Mouse (Mus musculus) inflammation-experienced regulatory T-cells, adult 6 months (primary cell): ENCODE data around the gene Mnt. TPM values are rescaled to one million over a fixed set of nuclear protein-coding genes. Genes with fewer than 3 reads are reported as not detected.

Experiments used
- ATAC-seq: one replicate; pipeline ENCODE4 v1.8.0; 2017
- polyA plus RNA-seq, 3 experiments: library from polyadenylated mRNA; unstranded; fragments of 100-300 nt; shearing (Covaris generic); gene quantifications; one replicate each; pipeline ENCODE4 v1.2.1; 2017

The Mnt gene
- polyA plus RNA-seq, 3 experiments from 2014 or later = 4.8 to 6.5 (median 6.3) TPM

DNA sequence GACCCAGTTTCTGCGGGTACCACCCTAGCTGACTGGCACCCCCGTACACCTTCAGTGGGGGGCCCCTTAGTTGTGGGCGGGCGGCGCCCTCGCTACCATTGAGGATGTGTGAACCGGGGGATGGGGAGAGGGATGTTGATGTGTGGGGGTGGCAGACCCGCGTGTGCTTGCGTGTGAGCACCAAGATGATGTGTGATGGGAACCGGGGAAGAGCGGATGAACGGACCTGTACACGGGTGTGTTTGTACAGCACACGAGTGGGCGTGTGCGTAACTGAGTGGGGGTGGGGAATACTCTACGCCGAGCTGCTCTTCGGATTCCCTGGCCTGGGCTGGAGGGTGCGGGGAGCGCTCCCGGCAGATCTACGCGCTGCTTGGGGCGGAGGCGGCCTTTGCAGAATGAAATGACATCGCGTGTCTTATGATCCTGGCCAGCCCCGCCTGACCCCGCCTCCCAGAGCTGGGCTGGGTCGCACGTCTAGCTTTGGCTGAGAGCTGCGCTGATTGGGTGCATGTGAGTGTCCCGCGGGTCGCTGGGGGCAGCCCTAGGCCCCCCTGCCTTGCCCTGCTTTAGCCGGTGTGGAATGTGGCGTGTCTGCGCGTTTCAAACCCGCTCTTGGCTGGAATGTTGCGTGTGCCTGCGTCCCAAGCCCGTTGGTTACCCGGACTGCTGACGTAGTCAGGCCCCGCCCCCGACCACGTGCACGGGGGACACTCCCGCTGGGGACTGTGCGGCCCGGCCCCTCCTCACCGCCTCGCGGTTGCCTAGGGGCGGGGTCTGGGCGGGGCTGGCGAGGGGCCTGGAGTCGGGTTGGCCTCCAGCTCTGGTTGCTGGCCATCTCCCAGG is 1.1 kb downstream of the Mnt start:
- peak; percentile 41 for ATAC-seq

GRCm38 (mm10) chr11:74832503-74833143 is 1.9 kb downstream of the Mnt start:
- ATAC-seq = peak; percentile 11

DNA sequence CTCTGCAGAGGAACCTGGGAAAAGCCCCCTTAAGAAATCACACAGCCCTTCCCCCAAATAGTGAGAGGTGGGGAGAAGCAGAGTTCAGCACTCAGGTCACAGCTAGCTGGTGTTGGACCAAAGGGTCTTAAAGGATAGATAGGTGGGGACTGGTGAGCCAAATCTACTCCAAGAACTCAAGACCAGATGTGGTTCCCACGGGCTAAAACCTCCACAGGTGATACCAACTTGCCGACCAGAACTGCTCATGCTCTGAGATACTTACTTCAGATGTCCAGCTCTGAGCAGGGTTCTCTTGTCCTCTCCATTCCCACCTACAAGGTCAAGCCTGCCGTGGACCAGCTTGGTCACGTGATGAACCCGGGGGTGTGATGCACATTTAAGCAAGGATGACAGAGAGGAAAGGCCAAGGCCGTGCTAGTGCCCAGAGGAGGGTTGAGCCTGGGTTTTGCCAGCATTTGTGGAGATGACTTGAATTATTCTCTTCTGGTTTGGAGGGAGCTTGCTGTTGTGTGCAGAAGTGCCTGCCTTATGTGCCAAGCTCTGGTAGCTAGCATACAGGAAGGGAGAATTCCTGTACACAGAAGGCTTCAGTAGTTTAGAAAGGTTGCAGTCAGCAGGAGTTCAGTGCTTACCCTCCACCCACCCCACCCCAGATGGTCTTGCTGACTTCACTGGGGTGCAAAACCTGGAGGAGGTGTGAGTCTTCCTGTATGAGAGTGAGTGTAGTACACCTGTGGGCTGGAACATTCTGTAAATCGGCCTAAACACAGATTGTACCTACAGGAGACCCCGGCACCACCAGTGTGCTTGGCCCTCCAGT is 3.0 kb downstream of the Mnt start:
- ATAC-seq = no peak

DNA sequence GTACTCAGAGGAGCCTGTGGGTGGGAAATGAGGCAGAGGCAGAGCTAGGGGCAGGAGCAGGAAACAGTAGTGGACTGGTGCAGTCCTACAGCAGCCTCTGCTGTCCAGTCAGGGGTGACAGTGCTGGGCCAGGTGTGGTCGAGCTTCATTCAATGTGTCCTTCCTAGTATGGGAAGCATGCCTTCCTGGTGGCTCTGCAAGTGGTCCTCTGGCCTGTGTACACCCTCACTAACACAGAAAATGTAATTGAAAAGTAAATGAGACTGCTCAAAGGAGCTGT is 3.6 kb downstream of the Mnt start:
- no peak for ATAC-seq

DNA sequence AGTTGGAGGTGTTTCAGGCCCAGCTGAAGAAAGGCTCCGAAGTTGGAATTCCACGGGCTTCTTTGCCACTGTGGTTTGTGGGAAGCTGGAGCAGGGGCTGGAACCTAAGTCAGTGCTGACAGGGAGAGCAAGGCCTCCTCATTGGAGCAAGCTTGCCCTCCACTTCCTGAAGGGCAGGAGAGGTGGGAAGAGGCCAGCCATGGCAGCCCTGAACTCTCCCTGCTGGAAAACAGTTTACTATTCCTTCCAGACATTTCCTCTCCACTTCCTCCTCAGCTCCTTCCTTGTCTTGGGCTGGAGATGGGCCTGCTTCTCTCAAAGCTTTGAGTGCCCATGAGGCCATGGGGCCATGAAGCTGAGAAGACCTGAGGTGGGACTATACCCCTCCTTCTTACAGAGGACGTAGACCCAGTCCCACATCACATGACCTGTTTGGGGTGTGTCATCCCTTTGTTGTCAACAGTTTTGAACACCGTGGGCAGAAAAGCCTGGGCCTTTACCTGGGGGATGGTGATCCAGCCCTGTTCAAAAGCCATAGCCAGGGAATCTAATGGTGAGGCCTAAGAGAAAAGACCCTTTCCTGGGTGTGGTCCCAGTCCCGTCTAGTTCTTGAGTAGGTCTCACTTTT is 4.0 kb downstream of the Mnt start:
- no peak for ATAC-seq

- ATAC-seq = no peak
These were observed 5.0 kb downstream of the Mnt start for GRCm38 (mm10) chr11:74835593-74836224.

GRCm38 (mm10) chr11:74836225-74837055 is 5.7 kb downstream of the Mnt start:
- ATAC-seq = no peak

GRCm38 (mm10) chr11:74837056-74837693 is 6.5 kb downstream of the Mnt start:
- no peak for ATAC-seq

DNA sequence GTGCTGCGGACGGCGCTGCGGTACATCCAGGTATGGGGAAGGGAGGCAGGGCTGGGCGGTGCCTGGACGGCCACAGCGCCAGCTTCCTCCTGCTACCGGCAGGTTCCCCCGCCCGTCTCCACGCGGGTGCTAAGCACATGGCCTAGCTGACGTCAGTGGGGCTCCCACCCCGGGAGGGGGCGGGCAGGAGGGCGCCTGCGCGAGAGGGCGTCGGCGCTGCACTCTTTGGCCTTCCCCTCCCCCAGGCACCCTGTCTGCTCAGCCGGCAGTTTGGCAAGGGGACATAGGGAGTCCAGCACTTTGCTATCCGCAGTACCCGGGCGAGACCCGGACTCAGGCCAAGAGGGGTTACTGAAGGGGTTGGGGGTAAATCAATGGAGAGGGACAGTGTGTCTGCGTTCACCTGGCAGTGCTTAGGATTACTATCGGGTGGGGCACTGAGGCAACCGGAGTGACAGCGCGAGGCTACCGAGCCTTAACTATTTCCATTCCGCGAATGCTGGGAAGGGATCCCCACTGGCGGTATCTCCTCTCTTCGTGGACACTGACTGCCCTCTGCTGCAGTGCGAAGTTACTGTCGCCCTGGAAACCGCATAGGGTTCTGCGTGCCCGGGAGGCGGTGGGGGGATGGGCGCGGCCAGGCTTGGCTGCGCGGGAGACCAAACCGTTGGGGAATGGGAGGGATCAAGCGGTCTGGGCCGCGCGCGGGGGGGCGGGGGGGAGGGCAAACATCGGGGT is 7.1 kb downstream of the Mnt start:
- peak; percentile 75 for ATAC-seq

GRCm38 (mm10) chr11:74838441-74838840 is 7.7 kb downstream of the Mnt start:
- peak; percentile 67 for ATAC-seq

GRCm38 (mm10) chr11:74838971-74839370 is 8.3 kb downstream of the Mnt start:
- ATAC-seq = peak; percentile 49

DNA sequence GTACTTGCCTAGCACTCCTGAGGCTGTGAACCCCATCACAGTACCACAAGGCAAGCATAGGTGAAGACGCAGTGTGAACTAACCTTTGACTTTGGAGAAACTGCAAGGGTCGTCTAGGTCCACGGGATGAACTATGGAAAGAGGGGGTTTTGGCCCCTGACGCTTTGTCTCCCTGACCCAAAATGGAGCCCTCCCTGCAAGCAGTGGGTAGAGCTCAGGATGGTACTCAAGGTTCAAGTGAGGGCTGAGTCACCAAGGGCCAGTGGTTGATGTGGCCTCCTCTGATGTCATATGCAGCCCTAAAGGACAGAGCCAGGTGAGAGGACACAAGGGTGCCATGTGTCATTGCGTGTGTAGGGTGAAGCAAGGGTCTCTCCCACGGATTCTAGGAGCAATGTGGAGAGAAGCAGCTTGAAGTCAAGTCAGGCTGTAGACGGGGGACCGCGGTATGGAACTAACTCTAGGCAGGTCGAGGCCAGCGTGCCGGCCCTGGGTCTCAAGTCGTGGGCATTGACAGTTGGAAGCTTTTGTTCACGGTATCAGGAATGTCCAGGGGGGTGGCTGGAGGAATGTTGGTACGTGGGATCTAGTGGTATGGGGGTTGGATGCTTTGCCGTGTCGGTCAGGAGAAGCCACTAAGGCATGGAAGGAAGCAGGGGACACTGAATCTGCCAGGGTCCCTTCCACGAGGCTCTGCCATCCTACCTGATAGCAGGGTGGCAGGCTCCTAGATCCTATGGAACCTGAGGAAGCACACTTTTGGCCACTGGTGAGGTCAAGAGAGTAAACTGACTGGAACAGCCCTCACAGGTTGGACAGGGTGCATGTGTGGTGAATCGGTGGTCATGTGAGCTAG is 9.4 kb downstream of the Mnt start:
- no peak for ATAC-seq

DNA sequence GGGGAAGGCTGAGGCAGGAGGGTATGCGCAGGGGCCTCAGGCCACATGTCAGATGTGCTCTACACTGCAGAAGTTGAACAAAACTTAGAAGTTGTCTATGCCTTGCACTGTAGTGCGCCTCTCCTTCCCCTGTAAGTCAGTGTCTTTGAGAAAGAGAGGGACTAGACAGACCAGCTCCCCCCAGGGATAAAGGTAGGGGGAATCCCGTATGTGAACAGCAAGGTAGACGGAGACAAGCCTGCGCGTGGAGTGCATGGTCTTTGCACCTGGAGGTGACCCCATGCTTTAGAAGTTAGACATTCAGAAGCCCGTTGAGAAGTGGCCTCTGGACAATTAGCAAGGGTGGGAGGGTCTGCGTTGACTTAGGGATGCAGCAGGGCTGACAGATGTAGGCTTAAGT is 10.0 kb downstream of the Mnt start:
- ATAC-seq = no peak

GRCm38 (mm10) chr11:74841366-74841765 is 10.6 kb downstream of the Mnt start:
- no peak for ATAC-seq

GRCm38 (mm10) chr11:74842045-74842444 is 11.3 kb downstream of the Mnt start:
- ATAC-seq = no peak

- ATAC-seq = no peak
These were observed 12.1 kb downstream of the Mnt start for GRCm38 (mm10) chr11:74842656-74843434.

DNA sequence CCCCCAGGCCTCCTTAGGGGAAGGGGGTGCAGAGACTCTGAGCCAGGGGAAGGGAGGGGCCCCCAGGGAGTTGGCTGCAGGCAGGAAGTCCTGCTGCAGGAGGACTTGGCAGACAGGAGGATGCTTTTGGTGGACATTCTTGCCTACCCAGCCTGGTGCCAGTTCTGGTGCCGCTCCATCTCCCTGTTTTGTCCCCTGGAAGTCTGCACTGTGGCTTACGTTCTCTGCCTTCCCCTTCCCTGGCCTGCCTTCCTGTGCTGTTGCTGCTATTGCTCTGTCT is 12.7 kb downstream of the Mnt start:
- ATAC-seq = no peak

DNA sequence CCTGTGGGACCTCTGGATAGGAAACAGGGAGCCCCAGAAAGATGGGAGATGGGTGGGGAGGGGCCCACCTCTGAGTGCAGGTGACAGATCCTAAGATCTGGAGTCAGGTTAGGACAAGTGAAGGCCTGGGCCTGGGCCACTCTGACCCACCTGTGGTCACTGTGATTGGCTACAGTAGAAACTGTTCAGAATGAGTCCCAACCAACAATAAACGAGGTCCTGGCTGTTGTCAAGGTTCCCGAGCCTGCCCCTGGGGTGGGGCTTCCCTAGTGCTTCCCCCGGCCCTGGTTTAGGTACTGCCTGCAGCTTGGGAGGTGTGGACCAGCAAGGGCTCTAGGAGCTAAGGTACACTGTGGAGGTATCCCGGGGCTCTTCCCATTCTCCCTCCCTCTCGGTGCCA is 13.0 kb downstream of the Mnt start:
- no peak for ATAC-seq

DNA sequence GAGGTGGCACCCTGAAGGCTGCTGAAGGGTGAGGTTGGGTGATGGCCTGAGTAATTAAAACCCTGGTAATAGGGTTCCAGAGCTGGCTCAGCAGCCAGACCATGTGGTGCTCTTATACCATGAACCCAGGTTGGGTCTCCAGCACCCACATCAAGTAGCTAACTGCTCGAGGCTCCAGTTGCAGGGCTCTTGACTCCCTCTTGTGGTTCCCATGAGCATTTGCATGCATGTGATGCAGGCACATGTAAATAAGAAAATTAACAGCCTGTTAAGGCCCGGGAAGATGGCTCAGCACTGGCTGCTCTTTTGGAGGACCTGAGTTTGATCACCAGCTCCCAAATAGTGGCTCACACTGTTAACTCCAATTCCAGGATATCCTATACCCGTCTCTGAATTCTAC is 15.1 kb downstream of the Mnt start:
- no peak for ATAC-seq
